Mouse (Mus musculus) midbrain, embryonic 16.5 days (tissue): ENCODE measurements around the gene Mpp4. TPM values are rescaled to one million over a fixed set of nuclear protein-coding genes. Genes with fewer than 3 reads are reported as not detected.

Experiments
- ATAC-seq: fragments of 200-750 bp; cut with Nextera tagmentation; 2 replicates; pipeline ENCODE4 v1.8.0; 2017; ENCODE audit warnings: moderate TSS enrichment
- H3K27ac ChIP-seq: fragments of 300-500 bp; sonication (generic); 2 replicates; pipeline ENCODE4 v1.5.1; 2014; ENCODE audit warnings: mild to moderate bottlenecking, low read length, mixed read lengths
- H3K27me3 ChIP-seq: fragments of 300-500 bp; sonication (generic); 2 replicates; pipeline ENCODE4 v1.6.1; 2014; ENCODE audit warnings: low read depth, low read length, mixed read lengths; ENCODE audit not compliant: control insufficient read depth, insufficient read depth
- H3K36me3 ChIP-seq: fragments of 300-500 bp; sonication (generic); 2 replicates; pipeline ENCODE4 v1.6.1; 2014; ENCODE audit warnings: mild to moderate bottlenecking, low read length, moderate library complexity, mixed read lengths; ENCODE audit not compliant: control insufficient read depth, insufficient read depth
- H3K4me1 ChIP-seq: fragments of 300-500 bp; sonication (generic); 2 replicates; pipeline ENCODE4 v1.6.1; 2014; ENCODE audit warnings: mild to moderate bottlenecking, low read length, mixed read lengths; ENCODE audit not compliant: control insufficient read depth, insufficient read depth
- H3K4me2 ChIP-seq: fragments of 300-500 bp; sonication (generic); 2 replicates; pipeline ENCODE4 v1.6.1; 2014; ENCODE audit warnings: mild to moderate bottlenecking, low read length, mixed read lengths
- H3K4me3 ChIP-seq: fragments of 300-500 bp; sonication (generic); 2 replicates; pipeline ENCODE4 v1.5.1; 2014; ENCODE audit warnings: low read depth, mild to moderate bottlenecking, low read length, moderate library complexity, mixed read lengths
- H3K9ac ChIP-seq: fragments of 300-500 bp; sonication (generic); 2 replicates; pipeline ENCODE4 v1.6.1; 2014; ENCODE audit warnings: low read depth, low read length, mixed read lengths
- H3K9me3 ChIP-seq: fragments of 300-500 bp; sonication (generic); replicated peaks from 2 replicates; pipeline ENCODE4 v1.6.1; 2014; ENCODE audit warnings: mild to moderate bottlenecking, low read length, mixed read lengths; ENCODE audit not compliant: control insufficient read depth, poor library complexity, severe bottlenecking
- WGBS: fragments of 180-500 bp; shearing (Covaris S2); extraction: QIAGEN DNeasy Blood & Tissue Kit; methylation state at CpG from one replicate; pipeline ENCODE4 v1.1.7; 2014; 5-methylcytosine and 5-hydroxymethylcytosine counted together
- polyA plus RNA-seq: library from polyadenylated mRNA; unstranded; fragments of >200 nt; fragmentation: Nextera tagmentation; extraction: Ambion mirVana; gene quantifications from 2 replicates; pipeline ENCODE4 v1.2.1, GENCODE M21; 2015

Gene Mpp4
- 0.97 and 1.1 TPM in 2 replicates for polyA plus RNA-seq

GRCm38 (mm10) chr1:59163030-59163461 lies at the start of gene Mpp4:
Gene Mpp4 (minus strand): TSS chr1:59163389.
- WGBS = 26% methylated on average over 12 of the region's 12 CpGs
- H3K27ac ChIP-seq = peak within 1 kb of the TSS; percentile 28; the same call in 1 of the 2 replicates
- no peaks in the 10 kb centered on the region for H3K27me3 ChIP-seq
- ATAC-seq = peak; percentile 27; the same call in 1 of the 2 replicates
- H3K4me3 ChIP-seq = no peak within 1 kb of the TSS
- H3K36me3 ChIP-seq = peaks cover 15% of the 10 kb centered on the region
- H3K9ac ChIP-seq = no peak within 1 kb of the TSS
- no peaks in the 10 kb centered on the region for H3K9me3 ChIP-seq
- no peak within 1 kb of the TSS for H3K4me2 ChIP-seq
- no peaks in the 10 kb centered on the region for H3K4me1 ChIP-seq

GRCm38 (mm10) chr1:59212951-59213350 lies 49.8 kb upstream of the Mpp4 start:
- no peaks in the 10 kb centered on the region for H3K9me3 ChIP-seq
- no peak overlapping the region for H3K9ac ChIP-seq
- H3K27ac ChIP-seq = no peak overlapping the region
- H3K4me2 ChIP-seq = no peak overlapping the region
- no CpG with 5 or more reads among the region's 1 CpGs for WGBS
- no peaks in the 10 kb centered on the region for H3K27me3 ChIP-seq
- no peak overlapping the region for H3K4me3 ChIP-seq
- H3K4me1 ChIP-seq = no peaks in the 10 kb centered on the region
- ATAC-seq = no peak
- H3K36me3 ChIP-seq = peaks cover 16% of the 10 kb centered on the region; the same call in 1 of the 2 replicates

GRCm38 (mm10) chr1:59212076-59212779 lies 49.0 kb upstream of the Mpp4 start:
- no peak for ATAC-seq
- H3K4me3 ChIP-seq = no peak overlapping the region
- no peak overlapping the region for H3K27ac ChIP-seq
- no peaks in the 10 kb centered on the region for H3K27me3 ChIP-seq
- H3K9ac ChIP-seq = no peak overlapping the region
- no peaks in the 10 kb centered on the region for H3K4me1 ChIP-seq
- H3K9me3 ChIP-seq = no peaks in the 10 kb centered on the region
- H3K36me3 ChIP-seq = peaks cover 20% of the 10 kb centered on the region
- no peak overlapping the region for H3K4me2 ChIP-seq
- 86% methylated on average over 5 of the region's 5 CpGs for WGBS

GRCm38 (mm10) chr1:59211651-59212050 lies 48.5 kb upstream of the Mpp4 start:
- no peak for ATAC-seq
- Histone ChIP-seq H3K4me1 (no peaks in the 10 kb centered on the region), H3K27ac (no peak overlapping the region), H3K4me2 (no peak overlapping the region), H3K36me3 (peaks cover 20% of the 10 kb centered on the region), H3K27me3 (no peaks in the 10 kb centered on the region), H3K9ac (no peak overlapping the region), H3K9me3 (no peaks in the 10 kb centered on the region), H3K4me3 (no peak overlapping the region)
- 90% methylated on average over 4 of the region's 4 CpGs for WGBS

DNA sequence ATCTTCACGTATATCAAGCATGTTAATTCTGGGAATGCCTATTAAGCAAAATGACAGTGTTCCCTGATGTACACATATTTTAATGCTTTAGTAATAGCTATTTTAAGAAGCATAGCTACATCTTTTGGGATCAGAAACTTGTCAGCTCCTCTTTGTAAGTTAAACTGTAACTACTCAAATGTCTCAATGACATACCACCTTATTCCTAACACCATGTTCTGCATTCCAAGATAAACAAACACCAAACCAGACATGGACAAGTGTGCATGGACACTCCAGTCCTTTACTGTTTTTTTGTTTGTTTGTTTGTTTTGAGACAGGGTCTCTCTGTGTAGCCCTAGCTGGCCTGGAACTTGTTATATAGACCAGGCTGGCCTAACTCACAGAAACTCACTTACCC lies 45.1 kb upstream of the Mpp4 start:
- no peak overlapping the region for H3K4me3 ChIP-seq
- H3K36me3 ChIP-seq = peaks cover 15% of the 10 kb centered on the region

GRCm38 (mm10) chr1:59204489-59204888 lies 41.3 kb upstream of the Mpp4 start:
- no peak overlapping the region for H3K9ac ChIP-seq
- no peaks in the 10 kb centered on the region for H3K27me3 ChIP-seq
- no peak overlapping the region for H3K27ac ChIP-seq
- peaks cover 24% of the 10 kb centered on the region for H3K36me3 ChIP-seq
- WGBS = 88% methylated on average over 1 of the region's 1 CpGs
- H3K4me3 ChIP-seq = no peak overlapping the region
- no peaks in the 10 kb centered on the region for H3K9me3 ChIP-seq
- no peaks in the 10 kb centered on the region for H3K4me1 ChIP-seq
- H3K4me2 ChIP-seq = no peak overlapping the region
- ATAC-seq = no peak

More for the DNA sequence above, 45.1 kb upstream of the Mpp4 start:
- no peak for ATAC-seq
- no peak overlapping the region for H3K4me2 ChIP-seq
- H3K4me1 ChIP-seq = no peaks in the 10 kb centered on the region
- 96% methylated on average over 1 of the region's 1 CpGs for WGBS
- no peak overlapping the region for H3K27ac ChIP-seq
- H3K27me3 ChIP-seq = no peaks in the 10 kb centered on the region
- no peak overlapping the region for H3K9ac ChIP-seq
- no peaks in the 10 kb centered on the region for H3K9me3 ChIP-seq

- Histone ChIP-seq H3K9me3 (no peaks in the 10 kb centered on the region), H3K9ac (no peak overlapping the region), H3K27ac (no peak overlapping the region), H3K36me3 (peaks cover 13% of the 10 kb centered on the region), H3K27me3 (no peaks in the 10 kb centered on the region), H3K4me1 (no peaks in the 10 kb centered on the region), H3K4me2 (no peak overlapping the region), H3K4me3 (no peak overlapping the region)
- no peak for ATAC-seq
- WGBS = 93% methylated on average over 10 of the region's 10 CpGs
These were observed 39.2 kb upstream of the Mpp4 start for GRCm38 (mm10) chr1:59202367-59202766.

DNA sequence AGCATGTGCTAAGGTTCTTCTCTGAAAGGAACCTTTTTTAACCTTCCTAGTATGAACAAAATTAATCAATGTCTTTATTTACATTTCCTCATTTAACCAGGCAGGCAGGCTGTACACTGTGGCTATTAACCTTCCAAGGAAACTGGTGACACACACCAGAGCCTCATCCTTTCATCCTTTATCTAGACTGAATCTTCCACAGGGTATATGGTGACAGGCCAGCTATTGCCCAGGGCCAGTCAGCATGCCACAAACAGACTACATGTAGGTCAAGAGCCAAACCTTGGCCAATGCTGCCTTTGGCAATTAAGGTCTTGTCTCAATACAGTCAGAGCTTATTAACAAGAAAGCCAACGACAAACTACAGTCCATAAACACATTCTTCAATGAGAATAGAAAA lies 38.4 kb upstream of the Mpp4 start:
- ATAC-seq = no peak
- Histone ChIP-seq H3K4me1 (no peaks in the 10 kb centered on the region), H3K27ac (no peak overlapping the region), H3K27me3 (no peaks in the 10 kb centered on the region), H3K9ac (no peak overlapping the region), H3K4me3 (no peak overlapping the region), H3K9me3 (no peaks in the 10 kb centered on the region), H3K36me3 (peaks cover 13% of the 10 kb centered on the region), H3K4me2 (no peak overlapping the region)
- 68% methylated on average over 1 of the region's 1 CpGs for WGBS

DNA sequence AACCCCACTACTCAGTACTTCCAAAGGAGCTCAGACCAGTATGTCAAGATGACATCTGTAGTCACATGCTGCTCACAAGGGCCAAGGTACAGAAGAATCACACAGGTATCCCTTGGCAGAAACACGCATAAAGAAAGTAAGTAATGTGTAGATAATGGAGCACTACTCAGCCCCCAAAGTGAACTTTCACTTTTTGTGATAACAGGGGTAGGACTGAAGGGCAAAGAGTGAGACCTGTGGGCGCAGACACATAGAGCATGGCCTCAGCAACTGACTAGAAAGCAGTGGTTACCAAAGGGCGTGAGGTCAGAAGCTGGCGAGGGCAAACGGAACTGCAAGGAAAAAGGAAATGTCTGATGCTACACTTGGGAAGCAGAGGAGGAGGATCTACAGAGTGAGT lies 37.8 kb upstream of the Mpp4 start:
- no peak for ATAC-seq
- Histone ChIP-seq H3K27me3 (no peaks in the 10 kb centered on the region), H3K36me3 (peaks cover 16% of the 10 kb centered on the region), H3K4me2 (no peak overlapping the region), H3K4me3 (no peak overlapping the region), H3K27ac (no peak overlapping the region), H3K9ac (no peak overlapping the region), H3K4me1 (no peaks in the 10 kb centered on the region), H3K9me3 (no peaks in the 10 kb centered on the region)
- WGBS = 93% methylated on average over 5 of the region's 5 CpGs
